Mouse (Mus musculus) cerebellum, adult 11 months (tissue): ENCODE data around the gene Eed.

Source experiments
- DNase-seq: peaks from one replicate; pipeline ENCODE4 v3.0.0; 2022

Eed gene

GRCm38 (mm10) chr7:89980133-89980484 lies 674 bp downstream of the Eed start:
- DNase-seq, result no peak

- peak; percentile 20 for DNase-seq
These were observed 1.2 kb downstream of the Eed start for GRCm38 (mm10) chr7:89979432-89980130.

GRCm38 (mm10) chr7:89976796-89977195 lies 4.0 kb downstream of the Eed start:
- DNase-seq, result no peak

- no peak for DNase-seq
These were observed 5.2 kb downstream of the Eed start for GRCm38 (mm10) chr7:89975571-89975970.

- DNase-seq, result no peak
These were observed 13.5 kb downstream of the Eed start for GRCm38 (mm10) chr7:89967235-89967634.

- DNase-seq, result no peak
These were observed 14.0 kb downstream of the Eed start for GRCm38 (mm10) chr7:89966771-89967170.

GRCm38 (mm10) chr7:89963135-89963534 lies 17.6 kb downstream of the Eed start:
- no peak for DNase-seq

GRCm38 (mm10) chr7:89957300-89957699 lies 23.5 kb downstream of the Eed start:
- no peak for DNase-seq

- no peak for DNase-seq
These were observed 26.5 kb downstream of the Eed start for GRCm38 (mm10) chr7:89954261-89954660.

GRCm38 (mm10) chr7:89949403-89949802 lies 31.4 kb downstream of the Eed start:
- DNase-seq, result no peak

GRCm38 (mm10) chr7:89948026-89948425 lies 32.8 kb downstream of the Eed start:
- DNase-seq, result no peak

GRCm38 (mm10) chr7:89940571-89941463 lies 40.0 kb downstream of the Eed start, which contains the start of gene Hikeshi:
Hikeshi (minus strand) TSS chr7:89941204.
- DNase-seq, result peak; percentile 87

GRCm38 (mm10) chr7:89939497-89940353 lies 41.1 kb downstream of the Eed start:
- DNase-seq, result no peak

GRCm38 (mm10) chr7:89923441-89924180 lies 57.2 kb downstream of the Eed start:
- DNase-seq, result peak; percentile 79

GRCm38 (mm10) chr7:89917776-89918175 lies 63.0 kb downstream of the Eed start:
- DNase-seq, result no peak

- no peak for DNase-seq
These were observed 64.1 kb downstream of the Eed start for GRCm38 (mm10) chr7:89916711-89917110.

GRCm38 (mm10) chr7:89913432-89914158 lies 67.2 kb downstream of the Eed start:
- no peak for DNase-seq

- DNase-seq, result no peak
These were observed 68.4 kb downstream of the Eed start for GRCm38 (mm10) chr7:89912356-89912755.

- DNase-seq, result no peak
These were observed 71.1 kb downstream of the Eed start for GRCm38 (mm10) chr7:89909711-89910110.

- no peak for DNase-seq
These were observed 71.7 kb downstream of the Eed start for GRCm38 (mm10) chr7:89908899-89909621.

GRCm38 (mm10) chr7:89908421-89908820 lies 72.4 kb downstream of the Eed start:
- no peak for DNase-seq
